Mouse (Mus musculus): ENCODE measurements around the gene Parp8.

DNA sequence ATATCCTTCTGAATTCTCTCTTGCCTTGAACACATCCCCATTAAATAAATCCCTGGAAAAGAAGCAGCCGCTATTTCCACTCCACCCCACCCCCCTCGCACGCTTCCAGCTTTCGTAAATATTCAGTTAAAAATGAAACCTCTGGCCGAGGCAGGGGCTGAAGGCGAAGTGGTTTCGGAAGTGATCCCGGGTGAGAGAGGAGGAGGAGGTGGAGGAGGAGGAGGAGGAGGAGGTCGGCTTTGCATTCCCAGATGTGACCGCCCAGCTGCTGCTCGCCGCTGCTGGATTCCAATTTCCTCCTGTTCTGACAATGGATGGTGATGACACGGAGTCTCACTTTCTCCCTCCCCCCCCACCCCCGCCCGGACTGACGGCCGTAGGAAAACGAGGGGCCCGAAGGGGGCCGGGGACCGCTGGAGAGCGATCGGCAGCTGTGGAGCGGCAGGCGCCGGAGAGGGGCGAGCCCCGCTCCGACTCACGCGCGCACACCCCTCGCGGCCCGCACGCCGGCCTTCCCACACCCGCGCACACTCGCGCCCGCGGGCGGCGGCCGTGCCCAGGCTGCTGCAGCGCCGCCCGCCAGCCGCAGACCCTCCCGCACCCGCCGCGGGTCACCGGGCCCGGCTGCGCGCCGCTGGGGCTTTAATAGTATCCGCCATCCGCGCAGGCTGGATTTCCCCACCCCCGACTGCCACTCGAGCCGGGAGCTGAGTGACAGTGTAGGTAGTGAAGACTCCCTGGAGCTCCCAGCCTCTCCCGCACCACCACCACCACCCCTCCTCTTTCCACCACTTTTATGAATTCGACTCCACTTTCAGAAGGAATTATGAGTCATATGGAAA lies at the start of gene Parp8:
- no peak for TF ChIP-seq EP300 (IDR thresholded peaks at IDR 0.05; ENCODE audit: low read depth)
- TF ChIP-seq CTCF (IDR thresholded peaks at IDR 0.05; ENCODE audit: low read depth): no peak
